Mouse (Mus musculus) brown adipose tissue, adult 24 weeks (tissue): ENCODE data around the gene Pdia5. TPM values are rescaled to one million over a fixed set of nuclear protein-coding genes. Genes with fewer than 3 reads are reported as not detected.

Experiments used
- H3K27ac ChIP-seq: fragments of 200-500 bp; replicated peaks from 2 replicates; pipeline ENCODE4 v1.5.1; 2012; ENCODE audit warnings: low read depth, mild to moderate bottlenecking, low read length
- H3K4me1 ChIP-seq: fragments of 200-500 bp; 2 replicates; pipeline ENCODE4 v1.6.1; 2012; ENCODE audit warnings: low read length, mixed read lengths; ENCODE audit not compliant: control insufficient read depth, insufficient read depth, insufficient read length
- H3K4me3 ChIP-seq: fragments of 200-500 bp; 2 replicates; pipeline ENCODE4 v1.5.1; 2012; ENCODE audit warnings: low read depth, mild to moderate bottlenecking, low read length, moderate library complexity; ENCODE audit not compliant: insufficient read depth
- polyA plus RNA-seq: library from polyadenylated mRNA; stranded (reverse); fragments of >200 nt; gene quantifications from 2 replicates; pipeline ENCODE4 v1.2.4, GENCODE M21; 2012; ENCODE audit not compliant: missing spikeins, insufficient read depth, insufficient read length

The Pdia5 gene
- 5.0 and 8.2 TPM in 2 replicates for polyA plus RNA-seq

DNA sequence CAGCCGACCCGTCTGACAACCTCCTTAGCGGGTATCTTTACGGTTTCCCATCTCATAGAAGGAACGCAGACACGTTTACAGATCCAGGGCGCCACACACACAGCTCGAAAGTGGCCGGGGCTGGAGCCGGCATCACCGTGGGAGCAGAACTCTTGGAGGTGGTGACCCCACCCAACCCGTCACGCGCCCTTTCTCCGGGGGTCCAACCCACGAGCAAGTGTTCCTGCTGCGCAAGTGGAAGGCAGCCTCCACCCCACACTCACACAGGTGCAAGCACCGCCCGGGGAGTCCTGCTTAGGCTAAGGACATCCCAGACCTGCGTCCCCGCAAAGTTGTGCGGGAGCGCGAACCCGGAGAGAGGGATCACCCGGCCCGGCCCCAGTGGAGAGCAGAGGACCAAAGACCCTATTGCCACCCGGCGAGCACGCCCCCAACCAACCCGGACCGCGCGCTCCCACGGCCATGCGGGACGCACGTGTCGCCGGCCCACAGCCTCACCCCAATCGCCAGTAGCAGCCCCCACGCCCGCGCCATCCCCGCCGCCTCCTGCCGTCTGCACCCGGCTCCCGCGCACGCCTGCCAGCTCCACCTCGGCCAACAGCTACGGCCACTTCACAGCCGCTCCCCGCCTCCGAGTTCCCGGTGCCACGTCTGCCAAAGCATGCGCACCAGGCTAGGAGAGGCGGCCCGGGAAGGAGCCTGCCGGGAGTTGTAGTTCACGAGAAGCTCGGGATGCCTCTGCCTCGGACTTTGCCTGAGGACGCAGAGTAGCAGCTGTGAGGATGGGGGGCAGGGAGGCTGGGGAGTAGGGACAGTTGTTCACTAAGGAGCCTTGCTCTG lies at the start of gene Pdia5:
Gene Pdia5 (minus strand): TSS at position 643 of the 840 bp plus-strand sequence.
- Histone ChIP-seq H3K4me1 (no peaks in the 10 kb centered on the region), H3K27ac (no peak within 1 kb of the TSS), H3K4me3 (peak within 1 kb of the TSS; percentile 75)

DNA sequence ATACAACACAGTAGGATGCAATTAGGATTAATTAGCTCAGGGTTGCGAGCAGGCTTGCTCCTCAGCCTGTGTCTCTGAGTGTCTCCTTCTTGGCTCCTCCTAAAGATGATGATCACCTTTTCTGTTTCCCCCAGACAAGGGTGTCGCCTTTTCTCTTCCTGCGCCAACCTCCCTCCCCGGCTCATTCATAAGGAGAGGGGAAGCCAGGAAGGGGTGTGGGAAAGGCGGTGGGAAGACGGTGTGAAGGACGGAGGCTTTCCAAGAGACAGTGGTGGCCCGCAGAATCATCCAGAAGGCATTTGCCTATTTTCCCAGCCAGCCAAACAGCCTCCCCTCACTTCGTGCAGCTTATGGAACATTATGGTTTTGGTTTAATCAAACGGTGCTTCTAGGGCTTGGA lies 48.4 kb upstream of the Pdia5 start:
- Histone ChIP-seq H3K4me3 (no peak overlapping the region), H3K27ac (no peak overlapping the region), H3K4me1 (no peaks in the 10 kb centered on the region)

DNA sequence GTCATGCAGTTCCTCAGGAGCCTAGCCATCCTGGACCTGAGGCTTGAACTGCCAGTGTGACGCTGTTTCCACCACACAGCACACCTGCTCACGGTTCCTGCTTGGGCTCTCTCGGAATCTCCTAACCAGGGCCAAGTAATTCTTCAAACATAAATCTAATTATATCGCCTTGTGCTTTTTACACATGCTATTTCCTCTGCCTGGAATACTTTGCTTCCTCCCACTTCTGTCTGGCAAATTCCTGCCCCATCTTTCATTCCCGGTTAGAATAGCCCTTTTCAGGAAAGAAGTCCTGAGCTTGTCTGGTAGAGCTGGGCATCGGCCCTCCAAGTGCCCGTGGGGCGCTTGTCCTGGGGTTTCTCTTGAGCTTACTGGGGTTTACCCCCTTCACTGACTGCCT lies 47.0 kb upstream of the Pdia5 start:
- Histone ChIP-seq H3K27ac (no peak overlapping the region), H3K4me3 (no peak overlapping the region), H3K4me1 (no peaks in the 10 kb centered on the region)

DNA sequence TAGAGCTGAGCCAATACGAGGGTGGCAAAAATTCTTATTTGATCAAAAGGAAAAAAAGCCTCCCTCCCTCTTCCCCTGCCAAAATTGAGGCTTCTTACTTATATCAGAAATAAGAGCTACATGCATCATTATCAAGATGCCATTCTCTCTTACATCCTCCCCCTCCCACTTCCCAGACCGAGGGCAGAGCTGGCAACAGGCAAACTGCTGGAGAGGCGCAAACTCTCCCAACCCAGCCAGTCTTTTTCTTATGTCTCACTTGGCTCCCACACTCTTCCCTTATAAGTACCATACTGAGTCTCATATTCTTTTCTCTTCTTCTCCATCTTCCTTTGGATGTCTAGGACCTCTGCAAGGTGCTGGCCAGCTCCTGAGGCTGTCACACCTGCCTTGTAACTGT lies 44.0 kb upstream of the Pdia5 start:
- H3K27ac ChIP-seq, result no peak overlapping the region
- H3K4me3 ChIP-seq, result no peak overlapping the region
- H3K4me1 ChIP-seq, result no peaks in the 10 kb centered on the region

DNA sequence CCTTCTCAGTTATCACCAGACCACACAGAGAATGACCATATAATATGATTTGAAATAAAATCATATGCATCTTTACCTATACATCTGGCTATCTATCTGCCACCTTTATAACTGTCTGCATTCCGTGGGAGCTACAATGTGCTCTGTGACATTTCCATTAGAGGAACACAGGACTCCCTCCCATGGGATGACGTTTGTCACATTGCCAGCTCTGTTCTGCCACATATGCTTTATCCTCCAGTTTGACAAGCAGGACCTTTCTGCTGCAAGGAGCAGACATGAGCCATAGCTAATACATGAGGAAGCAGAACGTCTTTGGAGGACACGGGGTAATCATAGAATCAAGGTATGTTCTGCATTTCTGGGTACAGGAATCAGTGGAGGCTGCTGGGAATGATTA lies 33.5 kb upstream of the Pdia5 start:
- Histone ChIP-seq H3K27ac (no peak overlapping the region), H3K4me1 (no peaks in the 10 kb centered on the region)

DNA sequence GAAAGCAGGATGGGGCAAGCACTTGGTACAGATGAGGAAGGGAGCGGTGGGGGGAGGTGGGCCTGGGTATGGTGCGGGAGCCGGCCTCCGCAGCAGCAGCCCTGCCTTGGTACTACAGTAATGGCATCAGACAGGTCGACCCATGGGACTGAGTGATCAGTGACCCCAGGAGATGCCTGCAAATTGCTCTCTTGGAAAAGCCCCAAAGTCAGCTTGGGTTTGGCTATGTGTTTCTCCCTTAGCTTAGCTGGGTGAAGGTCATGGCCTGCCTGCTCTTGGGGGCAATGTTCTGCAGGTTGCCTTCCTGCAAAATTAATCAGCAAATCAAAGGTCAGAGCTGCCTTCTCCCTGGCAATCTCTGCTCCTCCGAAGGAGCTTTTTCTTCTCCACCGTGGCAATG lies 28.6 kb upstream of the Pdia5 start:
- H3K27ac ChIP-seq, result no peak overlapping the region
- no peaks in the 10 kb centered on the region for H3K4me1 ChIP-seq
- H3K4me3 ChIP-seq, result no peak overlapping the region

More for the DNA sequence above, 33.5 kb upstream of the Pdia5 start:
- H3K4me3 ChIP-seq, result no peak overlapping the region

DNA sequence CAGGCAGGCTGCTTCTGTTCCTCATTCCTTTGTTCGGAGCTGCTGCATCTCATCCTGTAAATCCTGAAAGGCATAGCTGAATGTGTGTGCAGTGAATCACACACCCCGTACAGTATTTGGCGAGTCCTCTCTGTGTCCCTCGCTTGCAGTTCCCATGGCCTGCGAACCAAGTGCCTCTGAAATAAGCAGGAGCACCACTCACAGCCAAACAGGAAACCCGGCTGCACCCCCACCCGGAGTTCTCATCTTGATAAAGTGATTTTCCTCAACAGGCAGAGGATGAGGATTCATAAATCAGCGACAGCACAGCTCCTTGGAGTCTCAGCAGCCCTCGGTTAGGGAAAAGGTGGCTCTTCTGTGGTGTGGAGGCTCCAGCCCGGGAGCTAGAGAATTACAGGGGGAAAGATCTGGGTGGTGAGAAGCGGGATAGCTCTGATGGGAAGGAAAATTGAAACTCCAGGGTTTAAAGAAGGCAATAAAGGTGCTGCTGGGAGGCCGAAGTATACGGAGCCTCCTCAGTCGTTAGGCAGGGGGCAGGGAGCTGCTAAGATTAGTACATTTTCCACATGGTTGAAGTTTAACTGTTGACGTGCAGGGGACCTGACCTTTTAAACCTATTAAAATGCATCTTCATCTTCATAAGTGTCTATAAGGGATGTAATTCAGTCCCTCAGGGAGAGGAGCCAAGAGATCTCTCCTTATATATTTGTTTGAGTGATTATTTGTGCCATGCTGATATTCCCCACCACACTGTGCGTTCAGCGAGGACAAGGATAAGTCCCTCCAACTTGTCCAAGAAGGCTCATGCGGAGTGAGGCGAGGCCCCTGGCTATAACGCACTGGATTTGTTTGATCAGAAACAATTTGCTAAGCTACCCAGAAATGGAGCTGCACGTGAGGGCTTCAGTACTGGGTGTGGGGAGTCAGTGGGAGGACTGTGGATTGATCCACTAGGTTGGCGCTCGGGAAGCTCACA lies 27.6 kb upstream of the Pdia5 start:
- H3K27ac ChIP-seq, result no peak overlapping the region
- H3K4me1 ChIP-seq, result no peaks in the 10 kb centered on the region
- H3K4me3 ChIP-seq, result no peak overlapping the region

DNA sequence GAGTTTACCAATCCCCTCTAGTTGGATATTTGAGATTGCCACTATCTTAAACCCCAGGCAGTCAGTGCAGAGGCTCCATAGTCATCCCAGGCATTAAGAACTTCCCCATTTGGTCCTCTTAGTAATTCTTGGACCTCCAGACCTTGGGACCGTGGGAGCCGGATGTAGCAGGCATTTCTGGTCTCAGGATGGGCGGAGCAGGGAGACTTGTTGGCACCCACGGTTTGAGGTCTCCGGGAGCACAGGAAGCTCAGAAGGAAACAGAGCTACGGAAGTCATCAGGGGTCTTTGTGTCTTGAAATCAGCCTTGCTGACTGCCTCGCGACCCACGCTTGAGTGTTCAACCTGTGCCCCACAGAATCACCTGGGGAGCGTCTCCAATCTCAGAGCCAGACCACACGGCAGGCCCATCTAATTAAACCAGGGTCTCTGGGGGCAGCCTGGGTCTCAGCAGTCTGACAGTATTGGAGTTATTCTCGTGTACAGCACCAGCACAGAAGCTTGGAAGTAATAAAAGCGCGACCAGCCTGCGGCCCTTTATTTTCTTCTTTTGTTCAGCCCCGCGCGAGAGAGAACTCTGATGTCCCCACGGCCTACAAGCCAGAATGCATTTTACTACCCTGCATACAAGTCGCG lies 25.4 kb upstream of the Pdia5 start:
- Histone ChIP-seq H3K4me1 (no peaks in the 10 kb centered on the region), H3K27ac (no peak overlapping the region), H3K4me3 (no peak overlapping the region)

DNA sequence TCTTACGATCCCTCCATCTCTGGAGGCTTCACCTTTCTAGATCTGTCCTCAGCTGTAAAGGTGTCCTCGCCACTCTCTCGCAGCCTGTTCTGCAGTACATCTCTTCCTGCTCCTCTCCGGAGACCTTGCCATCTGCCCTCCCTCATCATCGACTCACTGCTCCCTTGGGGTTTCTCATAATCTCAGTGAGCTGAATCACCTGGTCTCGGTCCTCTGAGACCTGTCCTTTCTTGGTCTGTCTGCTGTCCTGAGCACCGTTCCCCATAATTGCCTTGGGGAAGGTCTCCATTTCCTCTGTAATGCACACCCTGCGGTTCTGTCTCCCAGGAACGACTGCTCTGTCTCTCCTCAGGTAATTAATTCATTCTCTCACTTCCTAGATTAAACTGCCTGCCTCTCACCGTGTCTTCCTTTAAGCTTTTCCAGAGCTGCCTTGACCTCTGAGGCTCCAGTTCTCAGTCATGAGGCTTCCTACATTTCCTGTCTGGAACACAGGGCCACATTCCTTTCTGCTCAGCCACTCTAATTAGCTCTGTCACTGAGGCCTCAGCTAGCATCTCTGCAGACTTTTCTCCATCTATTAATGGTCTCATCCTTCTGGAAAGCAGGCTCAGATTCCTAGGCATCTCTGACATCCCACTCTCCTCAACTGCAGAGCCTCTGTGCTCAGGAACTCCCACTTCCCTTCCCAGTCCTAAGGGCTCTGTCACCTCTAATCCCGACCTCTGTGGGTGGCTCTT lies 18.8 kb upstream of the Pdia5 start:
- Histone ChIP-seq H3K4me3 (no peak overlapping the region), H3K27ac (no peak overlapping the region), H3K4me1 (no peaks in the 10 kb centered on the region)

DNA sequence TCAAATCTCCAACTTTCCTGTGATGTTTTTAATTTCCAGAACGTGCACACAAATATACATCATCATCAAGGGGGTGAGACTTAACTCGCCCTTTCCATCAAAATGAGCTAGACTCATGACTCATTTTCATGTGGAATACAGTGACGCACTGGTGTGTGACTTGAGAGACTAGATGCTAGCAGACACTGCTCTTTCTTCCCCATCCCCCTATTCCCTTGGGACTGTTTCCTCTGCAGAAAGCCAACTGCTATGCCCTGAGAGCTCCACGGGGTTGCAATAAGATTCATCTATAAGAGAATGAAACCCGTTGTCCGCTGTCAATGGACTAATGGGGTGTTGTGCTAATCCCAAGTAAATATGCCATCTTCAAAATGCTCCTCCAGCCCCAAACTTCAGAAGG lies 17.9 kb upstream of the Pdia5 start:
- H3K4me1 ChIP-seq, result no peaks in the 10 kb centered on the region
- no peak overlapping the region for H3K4me3 ChIP-seq
- no peak overlapping the region for H3K27ac ChIP-seq

DNA sequence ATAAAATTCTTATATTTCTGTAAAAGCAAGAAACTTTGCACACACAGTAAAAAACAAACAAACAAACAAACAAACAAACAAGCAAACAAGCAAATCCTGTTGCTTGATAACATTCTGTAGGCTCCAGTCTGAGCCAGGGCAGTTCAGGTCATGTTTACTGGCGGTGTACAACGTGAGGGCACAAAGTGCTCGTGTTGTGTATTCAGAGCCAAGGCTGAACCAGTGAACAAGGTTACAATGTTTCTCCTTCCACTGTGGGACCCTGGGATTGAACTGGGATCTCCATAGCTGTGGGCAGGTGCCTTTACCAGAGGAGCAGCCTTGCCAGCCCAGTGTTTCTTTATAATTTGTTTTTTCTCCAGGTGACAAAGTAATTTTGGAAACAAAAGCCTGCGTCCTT lies 15.1 kb upstream of the Pdia5 start:
- no peak overlapping the region for H3K27ac ChIP-seq

DNA sequence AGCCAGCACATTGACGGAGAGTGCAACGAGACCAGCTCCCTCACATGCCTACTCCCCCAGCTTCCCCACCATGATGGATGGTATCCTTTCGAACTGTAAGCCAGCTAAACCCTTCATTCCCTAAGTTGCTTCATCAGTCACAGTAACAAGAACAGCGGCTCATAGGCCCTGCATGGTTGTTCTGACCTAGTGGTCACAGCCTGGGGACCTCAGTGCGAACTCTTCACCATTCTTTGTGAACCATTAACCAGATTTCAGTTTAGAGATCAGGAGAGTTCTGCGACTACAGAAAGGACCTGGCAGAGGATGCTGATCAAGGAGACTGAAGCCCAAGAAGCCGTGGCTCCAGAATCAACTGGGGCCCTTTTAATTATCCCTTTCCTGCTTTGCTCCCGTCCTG lies 13.6 kb upstream of the Pdia5 start:
- Histone ChIP-seq H3K27ac (no peak overlapping the region), H3K4me3 (no peak overlapping the region)

More for the DNA sequence above, 15.1 kb upstream of the Pdia5 start:
- H3K4me3 ChIP-seq, result no peak overlapping the region
- H3K4me1 ChIP-seq, result no peaks in the 10 kb centered on the region; the same call in 1 of the 2 replicates

DNA sequence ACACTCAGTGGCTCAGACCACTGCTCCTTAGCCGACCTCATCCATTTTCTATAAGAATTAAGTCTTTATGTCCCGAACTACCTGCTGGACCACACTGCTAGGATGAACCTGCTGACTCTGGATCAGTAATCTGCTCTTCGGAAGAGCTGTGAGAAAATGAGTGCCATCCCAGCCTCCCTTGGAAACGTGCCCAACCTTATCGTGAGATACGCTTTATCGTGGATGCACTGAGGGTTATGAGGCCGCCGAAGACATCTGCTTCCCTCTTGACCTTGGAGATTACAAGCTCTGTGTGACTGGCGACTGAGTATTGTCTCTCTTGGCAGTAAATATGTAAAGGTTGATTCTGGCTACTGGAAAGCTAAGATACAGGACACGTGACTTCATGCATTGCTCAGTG lies 11.8 kb upstream of the Pdia5 start:
- Histone ChIP-seq H3K4me3 (no peak overlapping the region), H3K27ac (no peak overlapping the region), H3K4me1 (no peaks in the 10 kb centered on the region; the same call in 1 of the 2 replicates)

More for the DNA sequence above, 13.6 kb upstream of the Pdia5 start:
- H3K4me1 ChIP-seq, result no peaks in the 10 kb centered on the region; the same call in 1 of the 2 replicates

DNA sequence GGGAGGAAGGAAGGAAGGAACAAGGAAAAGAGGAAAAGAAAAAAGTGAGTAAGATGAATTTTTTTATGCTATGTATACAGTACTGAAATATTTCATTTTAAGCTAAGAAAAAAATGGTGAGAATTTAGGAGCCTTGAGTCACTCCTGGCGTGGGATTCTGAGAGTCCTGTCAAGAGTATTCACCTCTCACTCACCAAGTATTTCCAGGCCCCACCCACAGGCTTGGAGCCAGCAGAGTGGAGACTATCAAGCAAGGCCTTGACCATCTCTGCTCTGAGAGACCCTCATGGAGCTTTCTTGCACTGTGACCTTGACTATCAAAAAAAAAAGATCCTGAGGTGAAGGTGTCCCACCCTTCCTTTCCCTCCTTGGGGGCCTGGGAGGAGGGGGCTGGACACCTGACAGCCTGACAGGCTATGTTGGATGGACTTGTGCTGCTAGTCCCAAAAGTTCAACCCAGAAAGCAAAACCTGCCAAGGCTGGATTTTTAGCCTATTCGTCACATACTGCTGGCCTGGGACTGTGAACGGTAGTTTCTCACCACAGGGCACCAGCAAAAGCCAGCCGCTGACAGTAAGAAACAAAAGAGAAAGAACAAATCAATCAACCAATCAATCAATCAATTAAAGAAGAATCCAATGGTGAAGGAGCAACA lies 10.6 kb upstream of the Pdia5 start:
- H3K4me3 ChIP-seq, result no peak overlapping the region
- H3K27ac ChIP-seq, result 0 out of 2 replicates have a peak overlapping the region, but pooled peaks have one; percentile 5
- H3K4me1 ChIP-seq, result no peaks in the 10 kb centered on the region; the same call in 1 of the 2 replicates
